Mouse (Mus musculus): ENCODE measurements around the gene Rab11fip4.

The Rab11fip4 gene

DNA sequence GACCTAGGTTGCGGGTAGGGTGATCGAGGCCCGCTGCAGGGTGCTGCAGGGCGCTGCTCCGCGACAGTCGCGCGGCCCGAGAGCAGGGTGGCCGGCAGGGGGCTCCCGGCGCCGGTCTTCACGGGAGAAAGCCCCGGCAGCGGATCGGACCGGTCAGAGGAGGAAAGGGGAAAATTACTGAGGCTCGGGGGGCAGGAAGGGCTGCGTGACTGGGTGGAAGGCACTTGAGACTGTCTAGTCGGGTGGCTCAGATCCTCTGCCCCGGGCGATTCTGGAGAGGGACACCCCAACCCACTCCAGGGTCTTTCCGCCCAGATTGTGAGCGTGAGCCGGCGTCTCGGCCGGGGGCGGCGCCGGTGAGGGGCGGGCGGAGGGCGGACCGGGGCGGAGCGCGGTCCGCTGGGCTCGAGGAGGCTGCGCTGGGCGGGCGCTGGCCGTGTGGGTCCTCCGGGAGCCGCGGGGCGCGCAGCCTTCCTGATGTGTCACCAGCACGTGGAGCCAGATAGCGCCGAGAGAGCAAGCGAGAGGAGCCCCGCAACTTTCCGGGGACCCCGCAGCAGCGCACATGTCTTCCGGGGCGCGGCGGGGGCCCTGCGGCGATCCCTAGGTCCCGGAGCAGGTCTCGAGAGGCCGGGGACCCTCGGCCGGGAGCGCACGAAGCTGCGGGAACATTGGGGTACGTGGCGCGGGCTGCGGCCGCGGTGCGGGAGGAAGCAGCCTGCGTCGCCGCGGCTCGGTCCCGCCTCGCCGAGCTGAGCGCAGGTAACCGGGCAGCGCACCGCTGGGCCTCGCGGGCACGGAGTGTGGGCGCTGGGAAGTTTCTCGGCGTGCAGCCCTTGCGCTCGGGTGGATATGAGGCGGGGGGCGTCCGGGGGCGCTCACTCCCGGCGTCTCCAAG, 120.1 kb downstream of the Rab11fip4 start:
- peak; percentile 93 to 98 for DNase-seq (ENCODE audit: inconsistent age in 2 of 2, low spot score in 1 of 2)

DNA sequence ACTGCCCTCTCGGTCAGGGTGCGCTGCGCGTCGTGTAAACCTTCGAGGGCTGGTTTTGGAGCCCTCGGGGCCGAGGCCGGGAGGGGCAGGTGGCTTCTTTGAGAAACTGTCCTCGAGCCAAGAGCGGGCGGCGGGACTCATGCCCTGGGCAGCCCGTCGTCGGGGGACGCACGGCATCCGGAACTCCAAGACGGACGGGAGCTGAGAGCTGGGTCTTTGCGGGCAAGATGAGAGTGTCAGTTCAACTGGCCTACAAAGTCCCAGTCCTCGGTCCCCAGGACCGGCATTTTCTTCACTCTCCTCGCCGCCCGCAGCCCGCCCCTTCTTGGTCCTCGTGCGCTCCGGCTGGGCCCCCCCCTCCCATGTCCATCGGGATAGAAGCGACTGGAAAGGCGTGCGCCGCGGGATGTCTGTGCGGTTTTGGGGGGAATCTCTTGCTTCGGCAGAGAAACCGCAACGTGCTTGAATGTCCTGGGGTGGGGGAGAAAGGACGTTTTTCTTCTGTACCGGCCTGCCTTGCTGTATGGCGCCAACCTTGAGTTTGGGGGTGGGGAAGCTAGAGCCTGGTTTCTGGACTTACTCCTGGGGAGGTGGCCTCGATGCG, 120.9 kb downstream of the Rab11fip4 start:
- DNase-seq (ENCODE audit: inconsistent age in 2 of 2, low spot score in 1 of 2) = peak; percentile 57 to 80

DNA sequence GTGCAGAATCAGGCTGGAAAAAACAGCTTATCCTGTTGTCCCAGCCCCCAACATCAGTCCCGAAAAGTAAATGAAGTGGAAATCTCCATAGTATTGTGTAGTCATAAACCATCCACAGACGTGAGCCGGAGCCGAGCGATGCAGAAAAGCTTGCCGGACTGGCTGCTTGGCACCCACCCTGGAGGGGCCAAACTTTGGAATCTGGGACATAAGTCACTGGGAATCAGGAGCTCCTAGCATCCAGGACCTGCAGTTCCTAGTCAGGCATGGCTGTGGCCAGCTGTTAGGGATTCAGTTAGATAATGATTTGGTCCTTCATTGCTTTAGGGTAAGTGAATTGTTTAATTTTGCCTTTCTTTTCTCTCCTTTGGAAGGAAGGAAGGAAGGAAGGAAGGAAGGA, 122.2 kb downstream of the Rab11fip4 start:
- DNase-seq (ENCODE audit: inconsistent age in 2 of 2, low spot score in 1 of 2) = peak in 1 of 2 experiments; percentile 65

DNA sequence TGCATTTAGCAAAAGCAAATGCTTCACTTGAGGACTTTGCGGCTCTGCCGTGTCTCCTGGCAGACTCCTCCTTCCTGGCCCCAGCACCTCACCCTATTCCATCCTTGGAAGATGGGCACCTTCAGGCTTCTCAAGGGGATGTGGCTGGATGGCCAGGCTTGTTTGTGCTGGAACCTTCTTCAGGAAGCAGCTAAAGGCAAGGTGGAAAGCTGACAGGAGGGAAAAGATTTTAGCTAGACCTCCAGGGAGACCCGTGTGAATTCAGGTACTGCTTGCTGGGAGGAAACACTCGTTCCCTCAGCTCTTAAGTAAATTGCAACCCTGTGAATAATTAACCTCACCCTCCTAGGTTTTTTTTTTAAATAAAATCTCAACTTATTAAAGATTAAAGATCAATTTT, 122.7 kb downstream of the Rab11fip4 start:
- DNase-seq (ENCODE audit: inconsistent age in 2 of 2, low spot score in 1 of 2) = peak in 1 of 2 experiments; percentile 59

DNA sequence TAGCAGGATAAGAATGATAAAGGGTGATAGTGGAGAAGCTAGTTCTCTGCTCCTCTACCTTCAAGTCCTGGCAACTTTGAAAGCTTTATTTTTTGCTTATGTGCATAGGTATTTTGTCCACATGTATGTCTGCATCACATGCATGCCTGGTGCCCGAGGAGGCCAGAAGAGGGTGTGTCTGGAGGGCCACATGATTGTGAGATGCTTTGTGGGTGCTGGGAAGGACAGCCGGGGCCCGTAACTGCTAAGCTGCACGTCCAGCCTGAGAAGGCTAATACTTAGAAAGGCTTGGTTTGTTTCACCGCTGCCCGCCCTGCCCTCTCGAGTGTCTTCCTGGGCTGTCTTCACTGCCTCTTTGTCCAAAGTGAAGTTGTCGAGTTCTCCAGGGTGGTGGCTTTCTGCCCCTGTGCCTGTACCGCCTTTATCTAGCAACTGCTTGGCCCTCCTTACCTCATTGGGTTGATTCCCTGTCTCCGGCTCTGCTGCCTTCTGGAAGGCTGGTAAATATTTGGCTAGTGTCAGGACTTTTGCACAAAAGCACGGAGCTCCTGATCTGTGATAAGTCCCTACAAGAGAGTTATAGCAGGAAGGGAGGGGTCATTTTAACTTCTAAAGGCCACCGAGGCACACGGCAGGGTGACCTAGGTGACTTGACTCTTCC, 123.2 kb downstream of the Rab11fip4 start:
- DNase-seq (ENCODE audit: inconsistent age in 2 of 2, low spot score in 1 of 2) = peak in 1 of 2 experiments; percentile 75

DNA sequence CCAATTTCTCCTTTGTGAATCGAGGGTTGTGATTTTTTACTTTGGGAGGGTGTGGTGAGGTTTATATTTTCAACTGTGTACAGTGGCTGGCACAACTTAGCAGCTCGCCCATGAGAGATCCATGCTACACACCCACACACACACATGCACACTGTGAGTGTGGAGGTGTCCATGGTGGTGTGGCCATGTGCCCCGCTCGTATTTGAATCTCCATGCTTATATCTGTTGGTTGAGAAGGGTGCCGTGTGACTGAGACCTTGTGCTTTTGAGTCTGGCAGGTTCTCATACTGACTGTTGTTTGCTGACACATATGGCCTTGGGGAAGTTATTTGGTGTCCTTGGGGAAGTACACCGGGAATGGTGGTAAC, 123.7 kb downstream of the Rab11fip4 start:
- DNase-seq (ENCODE audit: inconsistent age in 2 of 2, low spot score in 1 of 2) = no peak

DNA sequence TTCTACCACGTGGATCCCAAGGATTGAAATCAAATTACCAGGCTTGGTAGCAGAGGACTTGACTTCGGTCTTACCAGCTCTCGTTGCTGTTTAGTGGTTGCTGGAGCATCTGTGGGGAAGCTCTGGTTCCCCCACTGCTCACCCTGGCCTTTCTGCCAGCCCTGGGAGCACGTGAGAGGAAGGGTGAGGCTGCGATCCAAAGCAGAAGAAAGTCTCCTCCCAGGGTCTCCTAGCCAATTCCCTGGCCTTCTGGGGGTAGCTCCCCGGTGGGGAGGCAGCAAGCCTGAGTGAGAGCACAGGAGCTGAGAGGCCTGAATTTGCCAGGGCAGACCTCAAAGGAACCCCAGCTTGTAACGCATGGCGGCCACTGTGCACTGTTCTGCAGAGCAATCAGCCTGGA, 124.3 kb downstream of the Rab11fip4 start:
- DNase-seq (ENCODE audit: inconsistent age in 2 of 2, low spot score in 1 of 2) = peak in 1 of 2 experiments; percentile 65

DNA sequence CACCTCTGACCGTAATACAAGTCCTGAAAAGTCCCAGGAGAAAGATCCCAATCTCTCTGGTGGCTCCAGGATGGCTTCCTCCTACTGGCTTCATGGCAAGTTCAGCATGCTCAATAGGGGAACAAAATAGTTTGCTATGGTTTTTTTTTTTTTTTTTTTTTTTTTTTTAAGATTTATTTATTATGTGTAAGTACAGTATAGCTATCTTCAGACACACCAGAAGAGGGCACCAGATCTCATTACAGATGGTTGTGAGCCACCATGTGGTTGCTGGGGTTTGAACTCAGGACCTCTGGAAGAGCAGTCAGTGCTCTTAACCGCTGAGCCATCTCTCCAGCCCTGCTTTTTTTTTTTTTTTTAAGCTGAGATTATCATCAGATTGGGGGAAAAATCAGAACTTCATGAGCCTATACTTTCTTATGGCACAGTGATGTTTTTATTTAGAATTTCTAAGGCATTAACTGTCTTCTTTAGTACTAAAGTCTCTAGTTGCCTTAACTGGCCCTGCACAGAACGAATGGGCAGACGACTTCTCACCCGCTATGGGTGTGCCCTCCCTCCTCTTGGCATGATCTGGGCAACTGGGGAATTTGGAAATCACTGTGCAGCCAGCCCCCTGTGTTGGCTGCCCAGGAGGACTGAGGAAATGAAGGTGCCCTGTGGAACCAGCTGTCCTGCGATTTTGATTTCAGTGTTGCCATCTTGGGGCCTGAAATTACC, 124.9 kb downstream of the Rab11fip4 start:
- DNase-seq (ENCODE audit: inconsistent age in 2 of 2, low spot score in 1 of 2) = peak in 1 of 2 experiments; percentile 59

DNA sequence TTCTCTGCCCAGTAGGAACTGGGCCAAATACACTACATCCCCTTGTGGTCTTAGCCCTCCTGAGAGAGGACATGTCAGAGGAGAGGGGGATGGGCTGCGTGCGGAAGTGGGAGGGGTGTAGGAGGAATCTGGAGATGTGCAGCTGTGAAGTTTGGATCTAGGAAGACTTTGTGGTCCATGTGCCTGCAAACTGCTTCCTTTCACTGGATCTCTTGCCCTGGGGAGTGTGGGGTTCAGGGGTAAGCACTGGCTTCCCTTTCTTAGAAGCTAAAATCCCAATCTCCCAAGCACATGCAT, 125.4 kb downstream of the Rab11fip4 start:
- DNase-seq (ENCODE audit: inconsistent age in 2 of 2, low spot score in 1 of 2) = no peak

DNA sequence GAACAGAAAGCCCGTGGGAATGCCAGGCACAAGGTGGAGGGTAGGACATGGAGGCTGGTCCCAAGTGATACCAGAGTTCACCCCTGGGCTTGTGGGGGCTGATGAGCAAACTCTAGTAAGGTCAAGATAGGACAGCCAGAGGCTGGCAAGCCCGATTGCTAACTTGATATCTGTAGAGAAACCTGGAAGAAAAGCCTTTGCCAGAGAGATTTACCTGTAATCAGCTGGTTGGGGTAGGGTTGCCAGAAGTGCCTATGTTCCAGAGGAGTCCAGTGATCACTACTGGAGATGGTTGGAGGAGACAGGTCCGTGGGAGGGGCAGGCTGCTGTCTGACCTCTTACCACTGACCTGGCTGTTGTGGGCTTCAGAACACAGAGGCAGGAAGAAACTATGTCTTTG, 126.3 kb downstream of the Rab11fip4 start:
- DNase-seq (ENCODE audit: inconsistent age in 2 of 2, low spot score in 1 of 2) = peak in 1 of 2 experiments; percentile 68

DNA sequence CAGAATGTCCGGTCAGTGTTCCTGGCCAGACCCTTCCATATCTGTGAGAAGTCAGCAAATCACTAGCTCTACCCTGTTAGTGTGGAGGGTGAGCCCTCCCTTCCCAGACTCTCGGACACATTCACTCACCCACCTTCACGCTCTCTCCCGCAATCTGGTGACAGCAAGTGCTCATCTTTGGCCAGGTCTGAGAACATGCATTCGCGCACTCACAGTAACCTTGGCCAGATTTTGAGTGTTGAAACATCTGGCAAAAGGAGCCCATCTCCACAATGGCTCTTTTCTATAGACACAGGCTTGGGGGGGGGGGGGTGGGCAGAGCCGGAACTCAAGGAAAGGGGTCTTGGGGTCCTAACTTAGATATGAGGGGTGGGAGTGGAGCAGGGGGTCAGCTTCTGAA, 126.8 kb downstream of the Rab11fip4 start:
- peak in 1 of 2 experiments; percentile 76 for DNase-seq (ENCODE audit: inconsistent age in 2 of 2, low spot score in 1 of 2)

DNA sequence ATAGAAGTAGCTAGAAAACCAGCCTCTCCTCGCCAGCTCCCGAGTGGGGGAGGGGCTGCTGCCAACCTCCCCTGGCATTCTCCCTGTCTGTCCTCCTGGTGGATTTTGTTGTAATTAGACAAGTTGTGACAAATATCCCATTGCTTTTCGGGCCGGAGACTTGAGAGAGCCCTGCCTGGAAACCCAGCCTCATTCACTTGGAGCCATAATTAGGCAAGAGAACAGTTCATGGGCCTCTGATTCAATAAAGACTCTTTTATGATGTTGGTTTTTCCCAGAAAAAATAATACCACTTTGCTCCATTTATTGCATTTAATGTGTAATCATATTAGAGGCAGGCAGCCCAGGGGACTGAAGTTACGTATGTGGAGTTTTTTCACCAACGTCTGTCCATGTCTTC, 127.2 kb downstream of the Rab11fip4 start:
- peak in 1 of 2 experiments; percentile 69 for DNase-seq (ENCODE audit: inconsistent age in 2 of 2, low spot score in 1 of 2)

DNA sequence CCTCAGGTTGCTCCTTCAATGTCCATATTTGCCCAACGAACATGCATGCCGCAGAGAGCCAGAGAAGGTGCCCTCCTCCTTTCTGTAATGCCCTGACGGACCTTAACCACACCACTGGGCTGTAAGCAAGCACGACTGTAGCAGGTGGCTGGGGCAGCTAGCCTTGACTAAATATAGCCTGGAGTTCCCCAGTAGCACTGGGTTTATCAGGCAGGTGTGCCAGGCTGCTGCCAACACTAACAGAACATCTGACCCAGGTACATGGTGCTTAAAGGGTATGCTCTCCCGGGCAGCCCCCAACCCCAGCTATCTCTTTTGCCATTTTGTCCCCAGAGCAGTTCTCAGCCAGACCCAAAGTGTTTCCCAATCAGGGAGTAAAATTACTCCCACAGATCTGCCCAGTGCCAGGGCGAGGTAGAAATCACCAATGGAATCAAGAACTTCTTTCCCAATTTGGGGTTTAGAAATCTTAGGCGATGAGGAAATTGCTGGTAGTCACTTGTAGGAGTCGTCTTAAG, 127.9 kb downstream of the Rab11fip4 start:
- peak in 1 of 2 experiments; percentile 82 for DNase-seq (ENCODE audit: inconsistent age in 2 of 2, low spot score in 1 of 2)

DNA sequence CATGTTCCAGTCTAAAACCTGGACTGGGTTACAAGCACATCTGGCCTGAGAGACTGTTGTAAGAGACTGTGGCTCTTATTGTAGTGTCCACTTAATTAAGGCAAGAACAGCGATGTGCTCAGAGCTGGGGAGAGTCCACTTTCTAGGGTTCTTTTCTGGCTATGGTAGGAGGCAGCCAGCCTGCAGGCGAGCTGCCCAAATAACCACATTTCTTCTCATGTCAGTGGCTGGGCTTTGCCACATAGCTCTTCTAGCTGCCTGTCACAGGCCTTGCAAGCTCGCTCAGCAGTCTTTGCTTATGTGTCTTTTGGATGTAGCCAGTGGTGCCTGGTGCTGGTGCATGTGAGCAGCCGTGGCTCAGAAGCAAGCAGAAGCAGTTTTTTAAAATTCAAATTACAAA, 129.7 kb downstream of the Rab11fip4 start:
- no peak for DNase-seq (ENCODE audit: inconsistent age in 2 of 2, low spot score in 1 of 2)

DNA sequence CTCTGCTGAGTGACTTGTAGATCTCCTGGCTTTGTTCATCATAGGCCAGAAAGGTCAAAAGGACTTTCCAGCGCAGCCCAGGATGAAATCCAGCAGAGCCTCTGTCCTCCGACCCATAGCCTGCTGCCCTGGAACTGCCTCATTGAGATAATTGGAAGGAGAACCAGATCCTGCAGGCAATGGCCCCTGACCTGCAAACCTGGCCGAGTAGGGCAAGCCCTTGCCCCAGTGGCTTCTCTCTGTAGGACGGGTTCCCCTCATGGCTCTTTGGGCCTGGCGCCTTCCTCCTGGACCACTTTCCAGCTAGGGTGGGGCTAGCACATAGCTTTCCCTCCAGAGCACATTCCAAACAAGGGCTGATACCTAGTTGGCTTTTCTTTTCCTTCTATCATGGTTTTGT, 131.8 kb downstream of the Rab11fip4 start:
- peak in 1 of 2 experiments; percentile 58 for DNase-seq (ENCODE audit: inconsistent age in 2 of 2, low spot score in 1 of 2)

DNA sequence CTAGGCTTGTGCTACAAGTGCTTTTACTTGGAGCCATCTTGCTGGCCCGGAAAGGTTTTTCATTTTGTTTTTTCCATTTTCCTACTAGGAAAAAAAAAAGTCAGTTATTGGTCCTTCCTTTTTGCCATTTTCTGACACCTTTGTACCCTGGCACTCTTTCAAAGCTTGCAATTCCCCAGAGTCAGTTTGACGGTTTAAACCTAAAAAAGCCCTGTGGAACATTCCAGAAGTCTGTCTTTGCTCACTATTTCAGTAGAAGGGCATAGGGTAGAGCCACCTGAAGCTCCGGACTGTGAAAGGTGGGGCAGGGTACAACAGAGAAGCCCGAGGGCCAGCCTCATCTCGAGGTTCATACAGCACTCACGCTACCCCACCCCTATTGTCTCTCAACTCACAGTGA, 134.0 kb downstream of the Rab11fip4 start:
- no peak for DNase-seq (ENCODE audit: inconsistent age in 2 of 2, low spot score in 1 of 2)

DNA sequence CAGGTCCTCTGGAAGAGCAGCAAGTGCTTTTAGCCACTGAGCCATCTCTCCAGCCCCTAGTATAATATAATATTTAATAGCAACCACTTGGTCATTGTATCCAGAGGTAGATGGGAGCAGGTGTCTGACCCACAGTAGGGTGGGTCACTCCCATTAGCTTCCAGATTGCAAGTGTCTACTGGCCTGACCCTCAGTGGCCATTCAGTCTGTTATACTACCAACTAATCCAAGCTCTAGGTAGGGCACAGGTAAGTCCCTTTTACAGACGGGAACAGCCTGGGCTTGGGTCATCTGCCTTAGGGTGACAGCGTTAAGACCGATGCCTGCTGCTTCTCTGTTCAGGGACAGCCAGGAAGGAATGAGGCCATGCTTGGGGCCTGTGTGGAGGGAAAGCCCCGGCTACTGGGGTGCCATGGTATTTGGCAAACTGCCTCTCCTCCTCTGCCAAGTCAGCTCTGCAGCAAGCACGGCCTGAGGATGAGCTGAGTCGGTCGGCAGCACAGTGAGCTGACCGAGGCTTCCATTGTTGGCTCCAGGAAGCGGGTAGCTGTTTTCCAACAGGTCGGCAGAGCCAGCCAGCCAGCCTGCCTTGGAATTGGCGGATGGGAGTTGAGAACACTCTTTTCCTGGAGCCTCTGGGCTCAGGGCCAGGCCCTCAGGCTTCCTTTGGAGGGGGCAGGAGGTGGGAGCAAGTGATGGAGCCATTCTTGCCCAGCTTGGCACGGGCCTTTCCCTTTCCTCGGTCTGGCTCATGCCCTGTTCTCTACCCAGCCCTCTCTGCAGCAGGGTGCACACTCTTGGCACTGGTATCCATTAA, 138.4 kb downstream of the Rab11fip4 start:
- DNase-seq (ENCODE audit: inconsistent age in 2 of 2, low spot score in 1 of 2) = peak; percentile 78 to 88

DNA sequence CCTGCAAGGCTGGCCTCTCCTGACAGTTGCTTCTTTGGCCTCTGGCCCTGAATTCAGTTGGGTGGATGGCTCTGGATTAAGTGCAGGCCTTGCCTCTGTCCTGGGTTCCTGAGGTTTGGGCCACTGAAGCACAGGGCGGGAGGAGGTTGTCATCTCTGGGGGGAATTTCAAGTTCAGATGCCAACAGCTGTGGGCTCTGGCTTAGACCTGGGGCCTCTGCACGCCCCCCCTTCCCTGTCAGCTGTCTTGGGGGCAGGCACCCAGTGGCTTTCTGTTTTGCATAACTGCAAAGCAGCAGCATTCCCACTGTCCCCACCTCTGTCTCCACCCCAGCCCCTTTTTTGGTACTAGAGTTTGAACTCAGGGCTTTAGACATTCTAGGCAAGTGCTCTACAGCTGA, 139.4 kb downstream of the Rab11fip4 start:
- DNase-seq (ENCODE audit: inconsistent age in 2 of 2, low spot score in 1 of 2) = no peak

DNA sequence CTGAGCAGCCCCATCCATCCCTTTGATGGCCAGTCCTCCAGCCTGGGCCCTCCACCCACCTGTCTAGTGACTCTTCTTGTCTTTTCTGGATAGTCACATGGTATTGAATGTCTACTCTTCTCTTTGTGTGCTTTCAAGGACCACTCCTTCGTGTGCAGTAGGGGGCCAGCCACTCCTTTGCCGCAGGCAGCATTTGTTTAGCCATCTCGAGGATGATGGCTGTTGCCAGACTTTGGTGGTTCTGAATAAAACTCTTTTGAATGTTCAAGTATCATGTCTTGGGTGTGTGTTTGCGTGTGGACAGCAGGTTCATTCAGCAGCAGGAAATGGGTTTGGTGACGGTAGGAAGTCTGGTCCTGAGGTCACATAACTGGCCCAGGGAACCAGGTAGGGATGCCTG, 140.5 kb downstream of the Rab11fip4 start:
- DNase-seq (ENCODE audit: inconsistent age in 2 of 2, low spot score in 1 of 2) = no peak

DNA sequence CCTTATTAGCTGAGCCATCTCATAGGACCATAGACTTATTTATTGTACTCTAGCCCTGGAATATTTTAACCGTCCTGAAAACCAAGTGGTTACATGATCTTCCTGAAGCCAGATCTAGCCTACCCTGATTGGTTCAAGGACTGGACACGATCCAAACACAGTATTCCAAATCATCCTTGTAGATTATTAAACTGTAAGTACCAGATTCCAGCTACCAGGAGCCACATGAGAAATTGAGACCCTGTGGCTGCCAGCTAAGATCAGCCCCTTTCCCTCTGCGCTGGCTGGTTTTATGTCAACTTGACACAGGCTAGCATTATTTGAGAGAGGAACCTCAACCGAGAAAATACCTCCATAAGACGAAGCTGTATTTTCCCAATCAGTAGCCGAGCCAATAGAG, 142.0 kb downstream of the Rab11fip4 start:
- DNase-seq (ENCODE audit: inconsistent age in 2 of 2, low spot score in 1 of 2) = no peak
